Mouse (Mus musculus) brain, embryonic 14.5 days (tissue): ENCODE results near the gene Cavin3. TPM values are rescaled to one million over a fixed set of nuclear protein-coding genes. Genes with fewer than 3 reads are reported as not detected.
"Not testable (repeated sequence)": the region's sequence is repeated elsewhere in the genome, so short reads cannot be mapped to it uniquely, and the experiment has no call there.

Experiments
- DNase-seq: peaks from one replicate; pipeline ENCODE4 v3.0.0-alpha.2; 2011; ENCODE audit warnings: low read depth
- CTCF ChIP-seq: fragments of 200-500 bp; IDR thresholded peaks from 2 replicates; pipeline ENCODE4 v1.5.1; 2012; ENCODE audit warnings: inconsistent platforms, mild to moderate bottlenecking, moderate library complexity, borderline replicate concordance; ENCODE audit not compliant: insufficient read depth, insufficient read length; ENCODE audit errors: extremely low read depth
- POLR2A ChIP-seq: fragments of 200-500 bp; IDR thresholded peaks from 2 replicates; pipeline ENCODE4 v1.6.1; 2012; ENCODE audit warnings: mild to moderate bottlenecking, inconsistent platforms, borderline replicate concordance; ENCODE audit not compliant: poor library complexity, insufficient read depth, insufficient read length, severe bottlenecking; ENCODE audit errors: extremely low read depth
- polyA plus RNA-seq: library from polyadenylated mRNA; depleted of rRNA; stranded (reverse); fragments of >200 nt; gene quantifications from 2 replicates; pipeline ENCODE4 v1.2.3, GENCODE M21; 2012

Cavin3 gene
- polyA plus RNA-seq, 1 experiment: 22.7 TPM

- TF ChIP-seq POLR2A (no peak), CTCF (no peak)
- DNase-seq: no peak
Measured at GRCm38 (mm10) chr7:105479232-105479631, 2.9 kb downstream of the Cavin3 start.

- TF ChIP-seq CTCF: no peak
- no peak for TF ChIP-seq POLR2A
- no peak for DNase-seq
Measured at GRCm38 (mm10) chr7:105478344-105478743, 3.8 kb downstream of the Cavin3 start.

GRCm38 (mm10) chr7:105477841-105478240 lies 4.3 kb downstream of the Cavin3 start:
- DNase-seq: peak; percentile 72
- peak; percentile 79; the same call in 1 of the 2 replicates for TF ChIP-seq CTCF
- TF ChIP-seq POLR2A: no peak

GRCm38 (mm10) chr7:105477433-105477700 lies 4.7 kb downstream of the Cavin3 start:
- TF ChIP-seq POLR2A (no peak), CTCF (no peak)
- DNase-seq: no peak

GRCm38 (mm10) chr7:105476683-105477432 lies 5.2 kb downstream of the Cavin3 start:
- peak; percentile 6 for DNase-seq
- TF ChIP-seq POLR2A (no peak), CTCF (no peak)

- no peak for DNase-seq
- TF ChIP-seq CTCF (no peak), POLR2A (no peak)
Measured at GRCm38 (mm10) chr7:105475396-105475949, 6.6 kb downstream of the Cavin3 start.

GRCm38 (mm10) chr7:105474771-105475315 lies 7.3 kb downstream of the Cavin3 start:
- DNase-seq: no peak
- no peak for TF ChIP-seq CTCF
- TF ChIP-seq POLR2A: no peak

GRCm38 (mm10) chr7:105472607-105473006 lies 9.5 kb downstream of the Cavin3 start:
- no peak for TF ChIP-seq POLR2A
- no peak; the same call in 1 of the 2 replicates for TF ChIP-seq CTCF
- DNase-seq: peak; percentile 17

- not testable (repeated sequence) for DNase-seq
Measured at GRCm38 (mm10) chr7:105465505-105465904, 16.6 kb downstream of the Cavin3 start.

GRCm38 (mm10) chr7:105458546-105458945 lies 23.6 kb downstream of the Cavin3 start:
- no peak for TF ChIP-seq POLR2A
- no peak for TF ChIP-seq CTCF
- no peak for DNase-seq

- DNase-seq: not testable (repeated sequence)
Measured at GRCm38 (mm10) chr7:105453345-105453744, 28.8 kb downstream of the Cavin3 start.

- no peak for DNase-seq
- TF ChIP-seq CTCF: no peak
- TF ChIP-seq POLR2A: no peak
Measured at GRCm38 (mm10) chr7:105445076-105445475, 37.0 kb downstream of the Cavin3 start.
